Mouse (Mus musculus) midbrain, embryonic 15.5 days (tissue): ENCODE results near the gene Gm37240. TPM values are rescaled to one million over a fixed set of nuclear protein-coding genes. Genes with fewer than 3 reads are reported as not detected.

Experiments
- ATAC-seq: fragments of 200-750 bp; cut with Nextera tagmentation; replicated peaks from 2 replicates; pipeline ENCODE4 v1.8.0; 2017; ENCODE audit warnings: moderate TSS enrichment
- H3K27ac ChIP-seq: fragments of 300-500 bp; sonication (generic); 2 replicates; pipeline ENCODE4 v1.5.1; 2015; ENCODE audit warnings: mild to moderate bottlenecking, inconsistent platforms
- H3K27me3 ChIP-seq: fragments of 300-500 bp; sonication (generic); replicated peaks from 2 replicates; pipeline ENCODE4 v1.6.1; 2015; ENCODE audit warnings: inconsistent platforms
- H3K36me3 ChIP-seq: fragments of 300-500 bp; sonication (generic); replicated peaks from 2 replicates; pipeline ENCODE4 v1.6.1; 2015; ENCODE audit warnings: inconsistent platforms
- H3K4me1 ChIP-seq: fragments of 300-500 bp; sonication (generic); 2 replicates; pipeline ENCODE4 v1.6.1; 2015; ENCODE audit warnings: inconsistent platforms
- H3K4me2 ChIP-seq: fragments of 300-500 bp; sonication (generic); 2 replicates; pipeline ENCODE4 v1.6.1; 2015; ENCODE audit warnings: inconsistent platforms, mild to moderate bottlenecking, moderate library complexity
- H3K4me3 ChIP-seq: fragments of 300-500 bp; sonication (generic); 2 replicates; pipeline ENCODE4 v1.5.1; 2015; ENCODE audit warnings: mild to moderate bottlenecking, inconsistent platforms
- H3K9ac ChIP-seq: fragments of 300-500 bp; sonication (generic); 2 replicates; pipeline ENCODE4 v1.6.1; 2015; ENCODE audit warnings: mild to moderate bottlenecking, inconsistent platforms
- H3K9me3 ChIP-seq: fragments of 300-500 bp; sonication (generic); 2 replicates; pipeline ENCODE4 v1.6.1; 2016; ENCODE audit warnings: inconsistent platforms
- WGBS: fragments of 180-500 bp; shearing (Covaris S2); methylation state at CpG from one replicate; pipeline ENCODE4 v1.1.7; 2015; ENCODE audit warnings: mixed read lengths; 5-methylcytosine and 5-hydroxymethylcytosine counted together
- polyA plus RNA-seq: library from polyadenylated mRNA; unstranded; fragments of >200 nt; fragmentation: Nextera tagmentation; extraction: Ambion mirVana; gene quantifications from 2 replicates; pipeline ENCODE4 v1.2.1, GENCODE M21; 2015

The Gm37240 gene
- polyA plus RNA-seq, 1 experiment from 2014 or later = 0.40 TPM

- no peak for ATAC-seq
- H3K4me1 ChIP-seq = no peaks in the 10 kb centered on the region
- no peak overlapping the region for H3K9ac ChIP-seq
- H3K36me3 ChIP-seq = no peaks in the 10 kb centered on the region
- no peaks in the 10 kb centered on the region for H3K27me3 ChIP-seq
- WGBS = 90% methylated on average over 6 of the region's 6 CpGs
- H3K9me3 ChIP-seq = no peaks in the 10 kb centered on the region
- H3K4me2 ChIP-seq = no peak overlapping the region
- no peak overlapping the region for H3K27ac ChIP-seq
- no peak overlapping the region for H3K4me3 ChIP-seq
Observed at GRCm38 (mm10) chr3:85914806-85915205, 27.5 kb upstream of the Gm37240 start.

- Histone ChIP-seq H3K9ac (no peak overlapping the region), H3K4me1 (no peaks in the 10 kb centered on the region), H3K36me3 (no peaks in the 10 kb centered on the region), H3K4me2 (no peak overlapping the region), H3K9me3 (no peaks in the 10 kb centered on the region), H3K4me3 (no peak overlapping the region), H3K27me3 (no peaks in the 10 kb centered on the region), H3K27ac (no peak overlapping the region)
- WGBS = 84% methylated on average over 7 of the region's 7 CpGs
- ATAC-seq = no peak
Observed at GRCm38 (mm10) chr3:85907136-85907535, 19.8 kb upstream of the Gm37240 start.

- Histone ChIP-seq H3K9me3 (no peaks in the 10 kb centered on the region), H3K4me3 (no peak overlapping the region), H3K27me3 (no peaks in the 10 kb centered on the region), H3K4me1 (no peaks in the 10 kb centered on the region), H3K27ac (no peak overlapping the region), H3K36me3 (no peaks in the 10 kb centered on the region), H3K9ac (no peak overlapping the region), H3K4me2 (no peak overlapping the region)
- no peak for ATAC-seq
Observed at GRCm38 (mm10) chr3:85904371-85904770, 17.1 kb upstream of the Gm37240 start.

- no peaks in the 10 kb centered on the region for H3K4me1 ChIP-seq
Observed at GRCm38 (mm10) chr3:85895020-85895419, 7.7 kb upstream of the Gm37240 start.

GRCm38 (mm10) chr3:85891571-85891970 lies 4.3 kb upstream of the Gm37240 start:
- Histone ChIP-seq H3K27ac (no peak overlapping the region), H3K4me2 (no peak overlapping the region), H3K9ac (no peak overlapping the region), H3K36me3 (no peaks in the 10 kb centered on the region), H3K4me3 (no peak overlapping the region), H3K4me1 (peaks cover 19% of the 10 kb centered on the region), H3K9me3 (no peaks in the 10 kb centered on the region), H3K27me3 (peaks cover 22% of the 10 kb centered on the region)
- 67% methylated on average over 1 of the region's 1 CpGs for WGBS
- ATAC-seq = no peak

More at GRCm38 (mm10) chr3:85895020-85895419, 7.7 kb upstream of the Gm37240 start:
- Histone ChIP-seq H3K36me3 (no peaks in the 10 kb centered on the region), H3K4me3 (no peak overlapping the region), H3K9me3 (no peaks in the 10 kb centered on the region), H3K27ac (no peak overlapping the region), H3K4me2 (no peak overlapping the region), H3K9ac (no peak overlapping the region), H3K27me3 (no peaks in the 10 kb centered on the region)
- 96% methylated on average over 5 of the region's 5 CpGs for WGBS
- no peak for ATAC-seq

GRCm38 (mm10) chr3:85888221-85888671 lies 928 bp upstream of the Gm37240 start:
- H3K9ac ChIP-seq = no peak overlapping the region
- H3K36me3 ChIP-seq = no peaks in the 10 kb centered on the region
- no peak for ATAC-seq
- H3K4me3 ChIP-seq = peak overlapping the region; percentile 51; the same call in 1 of the 2 replicates
- no peak overlapping the region for H3K27ac ChIP-seq
- no peaks in the 10 kb centered on the region for H3K9me3 ChIP-seq
- H3K4me2 ChIP-seq = peak overlapping the region; percentile 94
- peaks cover 20% of the 10 kb centered on the region for H3K4me1 ChIP-seq
- H3K27me3 ChIP-seq = peaks cover 30% of the 10 kb centered on the region
- 13% methylated on average over 11 of the region's 11 CpGs for WGBS

GRCm38 (mm10) chr3:85886636-85887238 lies 581 bp downstream of the Gm37240 start:
- Histone ChIP-seq H3K9ac (peak overlapping the region; percentile 12; the same call in 1 of the 2 replicates), H3K36me3 (no peaks in the 10 kb centered on the region), H3K4me2 (peak overlapping the region; percentile 94), H3K27me3 (peaks cover 30% of the 10 kb centered on the region), H3K9me3 (no peaks in the 10 kb centered on the region), H3K4me3 (peak overlapping the region; percentile 51), H3K27ac (no peak overlapping the region), H3K4me1 (peaks cover 20% of the 10 kb centered on the region)
- ATAC-seq = no peak; the same call in 1 of the 2 replicates
- WGBS = 3% methylated on average over 22 of the region's 22 CpGs

GRCm38 (mm10) chr3:85885906-85886305 lies 1.4 kb downstream of the Gm37240 start:
- peaks cover 20% of the 10 kb centered on the region for H3K4me1 ChIP-seq

GRCm38 (mm10) chr3:85880687-85881086 lies 6.6 kb downstream of the Gm37240 start:
- 96% methylated on average over 2 of the region's 2 CpGs for WGBS
- Histone ChIP-seq H3K4me2 (no peak overlapping the region), H3K4me1 (no peaks in the 10 kb centered on the region), H3K27ac (no peak overlapping the region), H3K4me3 (no peak overlapping the region), H3K27me3 (no peaks in the 10 kb centered on the region), H3K9me3 (no peaks in the 10 kb centered on the region), H3K9ac (no peak overlapping the region), H3K36me3 (no peaks in the 10 kb centered on the region)
- ATAC-seq = no peak

More at GRCm38 (mm10) chr3:85885906-85886305, 1.4 kb downstream of the Gm37240 start:
- H3K4me3 ChIP-seq = no peak overlapping the region
- no peaks in the 10 kb centered on the region for H3K36me3 ChIP-seq
- WGBS = 63% methylated on average over 1 of the region's 1 CpGs
- H3K27me3 ChIP-seq = peaks cover 30% of the 10 kb centered on the region
- no peaks in the 10 kb centered on the region for H3K9me3 ChIP-seq
- H3K27ac ChIP-seq = no peak overlapping the region
- ATAC-seq = no peak
- no peak overlapping the region for H3K4me2 ChIP-seq
- no peak overlapping the region for H3K9ac ChIP-seq

- Histone ChIP-seq H3K4me2 (no peak overlapping the region), H3K36me3 (no peaks in the 10 kb centered on the region), H3K9me3 (no peaks in the 10 kb centered on the region), H3K27ac (no peak overlapping the region), H3K4me3 (no peak overlapping the region), H3K4me1 (no peaks in the 10 kb centered on the region), H3K9ac (no peak overlapping the region), H3K27me3 (no peaks in the 10 kb centered on the region)
- WGBS = 94% methylated on average over 8 of the region's 8 CpGs
- no peak for ATAC-seq
Observed at GRCm38 (mm10) chr3:85880068-85880467, 7.2 kb downstream of the Gm37240 start.

- H3K4me2 ChIP-seq = no peak overlapping the region
- H3K4me3 ChIP-seq = no peak overlapping the region
- no peaks in the 10 kb centered on the region for H3K36me3 ChIP-seq
- no peak overlapping the region for H3K9ac ChIP-seq
- no peaks in the 10 kb centered on the region for H3K27me3 ChIP-seq
- no peak overlapping the region for H3K27ac ChIP-seq
- WGBS = 88% methylated on average over 5 of the region's 5 CpGs
- no peak for ATAC-seq
- H3K9me3 ChIP-seq = no peaks in the 10 kb centered on the region
- no peaks in the 10 kb centered on the region for H3K4me1 ChIP-seq
Observed at GRCm38 (mm10) chr3:85878911-85879310, 8.4 kb downstream of the Gm37240 start.

GRCm38 (mm10) chr3:85863996-85864395 lies 23.3 kb downstream of the Gm37240 start:
- Histone ChIP-seq H3K9me3 (no peaks in the 10 kb centered on the region), H3K9ac (no peak overlapping the region), H3K4me3 (no peak overlapping the region), H3K36me3 (no peaks in the 10 kb centered on the region), H3K27ac (no peak overlapping the region), H3K27me3 (no peaks in the 10 kb centered on the region), H3K4me1 (no peaks in the 10 kb centered on the region), H3K4me2 (no peak overlapping the region)
- no peak for ATAC-seq
- WGBS = 19% methylated on average over 3 of the region's 3 CpGs

GRCm38 (mm10) chr3:85862886-85863285 lies 24.4 kb downstream of the Gm37240 start:
- no peak for ATAC-seq
- H3K27me3 ChIP-seq = no peaks in the 10 kb centered on the region
- no peak overlapping the region for H3K27ac ChIP-seq
- no peaks in the 10 kb centered on the region for H3K4me1 ChIP-seq
- H3K9ac ChIP-seq = no peak overlapping the region
- no peaks in the 10 kb centered on the region for H3K9me3 ChIP-seq
- H3K4me3 ChIP-seq = no peak overlapping the region
- H3K4me2 ChIP-seq = no peak overlapping the region
- 90% methylated on average over 2 of the region's 2 CpGs for WGBS
- no peaks in the 10 kb centered on the region for H3K36me3 ChIP-seq
